Mouse (Mus musculus): Measurements from ENCODE around the gene Nfkbil1.

- no peak for TF ChIP-seq CTCF (IDR thresholded peaks at IDR 0.05; ENCODE audit: low read depth, low read length)
- no peak for TF ChIP-seq POLR2A (IDR thresholded peaks at IDR 0.05; ENCODE audit: extremely low read depth, insufficient read depth, low read length)
These were observed 60.2 kb downstream of the Nfkbil1 start for GRCm38 (mm10) chr17:35175382-35175781.

Data from liver, adult 2 months (tissue).